Mouse (Mus musculus) lung, embryonic 14.5 days (tissue): ENCODE data around the gene Dlg1. TPM values are rescaled to one million over a fixed set of nuclear protein-coding genes. Genes with fewer than 3 reads are reported as not detected.

Source experiments
- ATAC-seq: fragments of 200-750 bp; cut with Nextera tagmentation; 2 replicates; pipeline ENCODE4 v1.8.0; 2017; ENCODE audit warnings: mild to moderate bottlenecking, moderate TSS enrichment, moderate library complexity; ENCODE audit not compliant: insufficient read depth
- DNase-seq: peaks from one replicate; pipeline ENCODE4 v3.0.0-alpha.2; 2015
- H3K27ac ChIP-seq: fragments of 300-500 bp; sonication (generic); 2 replicates; pipeline ENCODE4 v1.5.1; 2014; ENCODE audit warnings: low read depth, mild to moderate bottlenecking, moderate library complexity
- H3K27me3 ChIP-seq: fragments of 300-500 bp; sonication (generic); 2 replicates; pipeline ENCODE4 v1.6.1; 2014; ENCODE audit warnings: low read length, control low read depth; ENCODE audit not compliant: insufficient read depth
- H3K36me3 ChIP-seq: fragments of 300-500 bp; sonication (generic); 2 replicates; pipeline ENCODE4 v1.6.1; 2014; ENCODE audit warnings: control low read depth; ENCODE audit not compliant: insufficient read depth
- H3K4me1 ChIP-seq: fragments of 300-500 bp; sonication (generic); 2 replicates; pipeline ENCODE4 v1.6.1; 2014; ENCODE audit warnings: antibody characterized with exemption, control low read depth; ENCODE audit not compliant: insufficient read depth
- H3K4me2 ChIP-seq: fragments of 300-500 bp; sonication (generic); 2 replicates; pipeline ENCODE4 v1.6.1; 2014; ENCODE audit warnings: mild to moderate bottlenecking
- H3K4me3 ChIP-seq: fragments of 300-500 bp; sonication (generic); 2 replicates; pipeline ENCODE4 v1.5.1; 2014; ENCODE audit warnings: low read depth, low read length
- H3K9ac ChIP-seq: fragments of 300-500 bp; sonication (generic); 2 replicates; pipeline ENCODE4 v1.6.1; 2014
- H3K9me3 ChIP-seq: fragments of 300-500 bp; sonication (generic); 2 replicates; pipeline ENCODE4 v1.6.1; 2016; ENCODE audit warnings: low read depth, low read length, control low read depth
- CTCF ChIP-seq: IDR thresholded peaks from 2 replicates; pipeline ENCODE4 v1.5.1; 2016; ENCODE audit warnings: antibody characterized with exemption, low read depth
- whole genome bisulfite sequencing: fragments of 180-500 bp; shearing (Covaris S2); extraction: QIAGEN DNeasy Blood & Tissue Kit; methylation state at CpG from one replicate; pipeline ENCODE4 v1.1.7; 2014; 5-methylcytosine and 5-hydroxymethylcytosine counted together
- polyA plus RNA-seq: library from polyadenylated mRNA; unstranded; fragments of >200 nt; fragmentation: Nextera tagmentation; extraction: Ambion mirVana; gene quantifications from 2 replicates; pipeline ENCODE4 v1.2.1, GENCODE M21; 2014

Dlg1 gene
- polyA plus RNA-seq, 1 experiment from 2014 or later, result 31.9 TPM

GRCm38 (mm10) chr16:31905331-31905730, 242.1 kb downstream of the Dlg1 start:
- Histone ChIP-seq H3K9ac (no peak overlapping the region), H3K4me1 (no peaks in the 10 kb centered on the region), H3K9me3 (no peaks in the 10 kb centered on the region), H3K27me3 (no peaks in the 10 kb centered on the region), H3K4me3 (no peak overlapping the region), H3K36me3 (no peaks in the 10 kb centered on the region), H3K27ac (no peak overlapping the region), H3K4me2 (no peak overlapping the region)
- 0 out of 2 replicates have a peak, but pooled peaks have one; percentile 40 for TF ChIP-seq CTCF
- no peak for ATAC-seq
- no peak for DNase-seq
- 70% methylated on average over 4 of the region's 4 CpGs for WGBS

GRCm38 (mm10) chr16:31905891-31906825, 242.9 kb downstream of the Dlg1 start:
- Histone ChIP-seq H3K4me1 (no peaks in the 10 kb centered on the region), H3K4me3 (0 out of 2 replicates have a peak overlapping the region, but pooled peaks have one; percentile 7), H3K27me3 (no peaks in the 10 kb centered on the region), H3K36me3 (no peaks in the 10 kb centered on the region), H3K27ac (no peak overlapping the region), H3K9me3 (no peaks in the 10 kb centered on the region), H3K4me2 (peak overlapping the region; percentile 56), H3K9ac (no peak overlapping the region)
- 33% methylated on average over 20 of the region's 20 CpGs for WGBS
- ATAC-seq (no peak), DNase-seq (no peak)
- no peak for TF ChIP-seq CTCF

- H3K36me3 ChIP-seq, result no peaks in the 10 kb centered on the region
These were observed 243.7 kb downstream of the Dlg1 start for GRCm38 (mm10) chr16:31906896-31907295.

GRCm38 (mm10) chr16:31908959-31909358, 245.7 kb downstream of the Dlg1 start:
- no peaks in the 10 kb centered on the region for H3K27me3 ChIP-seq
- peak overlapping the region; percentile 4; the same call in 1 of the 2 replicates for H3K4me2 ChIP-seq
- no peak for TF ChIP-seq CTCF
- ATAC-seq (no peak), DNase-seq (no peak)
- H3K9me3 ChIP-seq, result no peaks in the 10 kb centered on the region
- no peaks in the 10 kb centered on the region for H3K4me1 ChIP-seq
- 54% methylated on average over 11 of the region's 11 CpGs for WGBS
- no peak overlapping the region for H3K9ac ChIP-seq
- no peak overlapping the region for H3K4me3 ChIP-seq
- H3K36me3 ChIP-seq, result no peaks in the 10 kb centered on the region
- no peak overlapping the region for H3K27ac ChIP-seq

More at GRCm38 (mm10) chr16:31906896-31907295, 243.7 kb downstream of the Dlg1 start:
- 5% methylated on average over 9 of the region's 9 CpGs for WGBS
- Histone ChIP-seq H3K4me2 (peak overlapping the region; percentile 56), H3K4me1 (no peaks in the 10 kb centered on the region), H3K4me3 (0 out of 2 replicates have a peak overlapping the region, but pooled peaks have one; percentile 7), H3K27ac (no peak overlapping the region), H3K27me3 (no peaks in the 10 kb centered on the region), H3K9ac (no peak overlapping the region), H3K9me3 (no peaks in the 10 kb centered on the region)
- no peak for TF ChIP-seq CTCF
- no peak for ATAC-seq
- DNase-seq, result peak; percentile 57

- no peaks in the 10 kb centered on the region for H3K4me1 ChIP-seq
- no peak for TF ChIP-seq CTCF
- no peak for ATAC-seq
These were observed 247.1 kb downstream of the Dlg1 start for GRCm38 (mm10) chr16:31910281-31910847.

GRCm38 (mm10) chr16:31917776-31918175, 254.5 kb downstream of the Dlg1 start:
- H3K27me3 ChIP-seq, result no peaks in the 10 kb centered on the region
- DNase-seq (no peak), ATAC-seq (no peak)
- H3K9me3 ChIP-seq, result no peaks in the 10 kb centered on the region
- 0 out of 2 replicates have a peak overlapping the region, but pooled peaks have one; percentile 11 for H3K4me3 ChIP-seq
- 42% methylated on average over 11 of the region's 11 CpGs for WGBS
- H3K9ac ChIP-seq, result no peak overlapping the region; the same call in 1 of the 2 replicates
- no peak for TF ChIP-seq CTCF
- H3K4me1 ChIP-seq, result no peaks in the 10 kb centered on the region
- no peak overlapping the region for H3K27ac ChIP-seq
- peak overlapping the region; percentile 49 for H3K4me2 ChIP-seq
- no peaks in the 10 kb centered on the region for H3K36me3 ChIP-seq

More at GRCm38 (mm10) chr16:31910281-31910847, 247.1 kb downstream of the Dlg1 start:
- no peak overlapping the region for H3K4me2 ChIP-seq
- no peak overlapping the region for H3K4me3 ChIP-seq
- no peak overlapping the region for H3K27ac ChIP-seq
- H3K27me3 ChIP-seq, result no peaks in the 10 kb centered on the region
- H3K36me3 ChIP-seq, result no peaks in the 10 kb centered on the region
- no peaks in the 10 kb centered on the region for H3K9me3 ChIP-seq
- no peak for DNase-seq
- no peak overlapping the region for H3K9ac ChIP-seq
- 40% methylated on average over 10 of the region's 10 CpGs for WGBS

- 4% methylated on average over 14 of the region's 14 CpGs for WGBS
- no peak overlapping the region for H3K27ac ChIP-seq
- peak overlapping the region; percentile 11; the same call in 1 of the 2 replicates for H3K4me3 ChIP-seq
- H3K4me1 ChIP-seq, result no peaks in the 10 kb centered on the region
- H3K27me3 ChIP-seq, result no peaks in the 10 kb centered on the region
- H3K4me2 ChIP-seq, result peak overlapping the region; percentile 49
- H3K9me3 ChIP-seq, result no peaks in the 10 kb centered on the region
- peak; percentile 92 for TF ChIP-seq CTCF
- H3K9ac ChIP-seq, result peak overlapping the region; percentile 24; the same call in 1 of the 2 replicates
- H3K36me3 ChIP-seq, result no peaks in the 10 kb centered on the region
- ATAC-seq, result peak; percentile 68
- DNase-seq, result peak; percentile 96
These were observed 255.0 kb downstream of the Dlg1 start for GRCm38 (mm10) chr16:31918248-31918724.
